Mouse (Mus musculus) right cerebral cortex, adult 18-20 months (tissue): Measurements from ENCODE around the gene Xrn2.

Experiments used
- DNase-seq: peaks from one replicate; pipeline ENCODE4 v3.0.0; 2022; ENCODE audit warnings: mixed read lengths

The Xrn2 gene

DNA sequence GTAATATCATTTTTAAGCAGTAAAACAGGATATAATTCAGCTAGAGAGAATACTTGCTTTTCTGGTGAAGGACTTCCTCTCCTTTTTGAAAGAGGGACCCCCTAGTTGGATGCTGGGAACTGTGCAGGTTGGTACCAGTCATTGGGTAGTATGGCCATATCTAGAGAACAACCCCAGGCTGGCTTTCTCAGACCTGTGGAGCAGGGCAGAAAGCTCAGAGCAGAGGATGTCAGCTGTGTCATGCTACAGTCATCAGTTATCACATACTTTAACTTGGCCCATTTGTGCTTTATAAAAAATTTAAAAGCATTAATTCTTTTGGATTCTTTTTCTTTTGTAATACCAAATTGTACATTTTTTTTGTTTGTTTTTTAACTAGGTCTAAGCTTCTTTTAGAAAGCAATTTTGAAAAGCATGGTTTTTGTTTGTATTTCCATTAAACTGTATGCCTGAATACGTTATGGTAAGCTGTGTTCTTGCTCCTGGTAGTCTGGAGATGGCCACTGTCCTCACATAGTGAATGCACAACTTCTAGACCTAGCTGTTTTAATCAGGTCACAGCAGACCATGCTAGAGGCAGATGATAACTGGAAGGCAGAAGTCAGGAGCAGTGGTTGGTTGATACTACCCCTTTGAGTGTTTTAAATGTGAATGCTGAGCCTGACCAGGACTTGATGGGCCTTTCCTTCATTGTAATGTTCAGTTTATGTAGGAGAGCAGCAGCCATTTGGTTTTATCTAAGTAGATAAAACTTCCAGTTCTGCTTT lies 54.9 kb downstream of the Xrn2 start:
- no peak for DNase-seq

DNA sequence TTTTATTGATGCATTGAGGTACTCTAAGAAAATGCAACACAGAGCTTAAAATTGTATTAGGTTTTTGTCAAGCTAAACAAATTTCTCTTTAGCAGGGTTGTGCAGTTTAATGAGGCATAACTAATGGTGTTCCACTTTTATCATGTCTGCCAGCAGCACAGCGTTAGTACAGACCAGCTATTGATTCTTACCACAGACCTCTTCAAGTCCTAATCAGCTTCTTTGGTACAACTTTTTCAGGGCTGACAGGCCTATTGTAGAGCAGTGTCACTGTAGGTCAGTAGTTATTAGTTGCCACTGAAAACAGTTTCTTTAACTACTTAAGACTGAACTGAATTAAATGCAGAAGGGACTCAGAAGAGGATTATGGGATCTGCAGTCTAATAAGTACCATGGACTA lies 56.3 kb downstream of the Xrn2 start:
- no peak for DNase-seq

DNA sequence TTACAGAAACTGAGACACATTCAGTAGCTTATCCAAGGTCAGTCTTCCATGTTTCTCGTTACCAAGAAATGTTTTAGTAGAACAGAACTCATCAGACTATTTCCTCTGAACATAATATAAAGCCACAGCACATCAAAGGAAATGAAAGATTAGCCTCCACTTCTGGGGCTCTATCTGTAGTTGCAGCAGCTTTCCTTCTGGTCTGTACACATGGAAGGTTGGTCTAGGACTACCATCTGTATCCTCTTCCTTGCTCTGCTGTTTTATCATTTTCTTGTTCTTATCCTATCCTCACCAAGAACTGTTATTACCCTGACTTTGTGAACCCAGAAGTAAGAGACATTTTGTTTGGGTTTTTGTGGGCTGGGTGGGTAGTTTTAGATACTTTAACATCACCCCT lies 57.5 kb downstream of the Xrn2 start:
- no peak for DNase-seq

DNA sequence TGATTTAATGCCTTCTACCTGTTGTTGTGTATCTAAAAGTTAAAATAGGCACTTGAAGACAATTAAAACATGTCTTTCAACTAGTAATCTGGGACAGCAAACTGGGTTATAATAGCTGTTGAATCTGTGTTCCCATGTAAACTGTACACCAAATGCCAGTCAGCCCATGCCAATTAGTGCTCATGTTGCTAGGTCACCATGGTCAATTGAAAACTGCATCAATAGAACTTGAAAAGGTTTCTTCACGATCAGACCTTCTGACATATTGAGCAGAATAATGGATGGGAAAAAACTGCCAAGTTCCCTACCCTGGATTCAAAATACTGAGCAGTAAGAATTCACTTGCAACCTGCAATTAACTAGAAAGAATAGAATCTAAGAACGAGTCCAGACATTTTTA lies 61.2 kb downstream of the Xrn2 start:
- DNase-seq, result no peak

DNA sequence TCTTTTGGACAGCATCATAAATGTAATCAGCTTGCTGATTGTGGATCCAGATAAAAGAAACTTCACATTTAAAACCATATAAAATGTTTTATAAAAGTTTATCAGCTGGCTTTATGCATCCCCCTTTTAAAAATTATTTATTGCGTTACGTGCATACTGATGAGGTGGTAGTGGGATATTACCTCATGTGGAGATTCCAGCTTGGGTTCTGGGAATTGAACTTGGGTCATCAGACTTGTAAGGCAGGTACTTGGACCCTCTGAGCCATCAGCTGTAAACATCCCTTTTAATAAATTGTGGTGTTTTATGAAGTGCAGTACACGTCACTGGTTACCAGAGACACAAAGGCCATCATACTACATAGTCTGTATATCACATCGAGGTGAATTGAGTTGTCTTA lies 61.6 kb downstream of the Xrn2 start:
- no peak for DNase-seq

DNA sequence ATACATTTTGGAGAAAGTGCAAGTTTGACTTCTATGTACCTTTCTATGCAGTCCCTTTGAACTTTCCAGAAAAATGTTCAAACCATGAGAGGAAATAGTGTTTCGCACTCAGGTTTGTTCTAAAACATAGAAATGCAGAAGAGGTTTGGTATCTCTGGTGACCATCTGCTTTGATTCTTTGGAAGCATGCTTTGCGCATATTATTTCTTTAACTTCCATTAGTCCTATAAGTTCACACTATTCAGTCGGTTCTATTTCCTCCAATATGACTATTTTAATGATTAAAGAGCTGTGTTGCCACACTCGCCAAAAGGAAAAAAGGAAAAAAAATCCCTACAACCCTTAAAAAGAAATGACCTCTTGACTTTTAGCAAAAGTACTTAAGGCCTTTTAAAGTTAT lies 69.6 kb downstream of the Xrn2 start:
- DNase-seq, result no peak

DNA sequence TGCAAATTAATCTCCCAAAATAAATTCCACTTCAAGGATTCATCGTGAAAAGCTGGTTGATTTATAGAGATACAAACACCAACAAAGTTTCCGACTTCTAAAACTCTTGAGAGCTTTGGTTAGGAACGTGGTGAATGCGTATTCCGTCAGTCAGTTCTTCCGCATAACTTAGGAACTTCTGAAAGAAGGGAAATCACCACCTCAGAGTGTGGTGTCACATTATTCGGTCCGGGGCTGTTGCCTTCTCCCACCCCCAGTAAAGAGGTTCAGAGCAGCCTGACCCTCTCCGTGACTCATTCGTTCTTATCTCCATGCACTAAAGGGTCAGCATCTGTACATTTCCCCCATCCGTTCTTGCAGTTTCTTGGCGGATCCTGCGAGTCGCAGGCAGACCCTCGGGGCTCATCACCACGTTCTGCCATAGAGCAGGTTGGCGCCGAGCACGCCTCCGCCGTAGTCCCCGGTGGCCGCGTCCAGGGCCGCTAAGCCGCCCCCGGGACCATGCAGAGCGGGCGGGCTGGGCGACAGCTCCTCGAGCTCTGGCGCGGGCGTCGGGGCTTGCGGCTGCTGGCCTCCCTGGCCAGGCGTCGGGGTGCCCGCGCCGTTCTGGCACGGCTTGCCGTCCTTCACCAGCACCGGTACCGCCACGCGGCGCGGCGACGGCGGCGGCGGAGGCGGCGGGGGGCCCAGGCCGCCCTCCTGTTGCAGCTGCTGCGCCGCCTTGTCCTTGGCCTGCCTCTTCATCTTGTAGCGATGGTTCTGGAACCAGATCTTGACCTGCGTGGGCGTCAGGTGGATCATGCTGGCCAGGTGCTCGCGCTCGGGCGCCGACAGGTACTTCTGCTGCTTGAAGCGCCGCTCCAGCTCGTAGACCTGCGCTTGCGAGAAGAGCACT lies 70.9 kb downstream of the Xrn2 start:
- DNase-seq, result no peak

DNA sequence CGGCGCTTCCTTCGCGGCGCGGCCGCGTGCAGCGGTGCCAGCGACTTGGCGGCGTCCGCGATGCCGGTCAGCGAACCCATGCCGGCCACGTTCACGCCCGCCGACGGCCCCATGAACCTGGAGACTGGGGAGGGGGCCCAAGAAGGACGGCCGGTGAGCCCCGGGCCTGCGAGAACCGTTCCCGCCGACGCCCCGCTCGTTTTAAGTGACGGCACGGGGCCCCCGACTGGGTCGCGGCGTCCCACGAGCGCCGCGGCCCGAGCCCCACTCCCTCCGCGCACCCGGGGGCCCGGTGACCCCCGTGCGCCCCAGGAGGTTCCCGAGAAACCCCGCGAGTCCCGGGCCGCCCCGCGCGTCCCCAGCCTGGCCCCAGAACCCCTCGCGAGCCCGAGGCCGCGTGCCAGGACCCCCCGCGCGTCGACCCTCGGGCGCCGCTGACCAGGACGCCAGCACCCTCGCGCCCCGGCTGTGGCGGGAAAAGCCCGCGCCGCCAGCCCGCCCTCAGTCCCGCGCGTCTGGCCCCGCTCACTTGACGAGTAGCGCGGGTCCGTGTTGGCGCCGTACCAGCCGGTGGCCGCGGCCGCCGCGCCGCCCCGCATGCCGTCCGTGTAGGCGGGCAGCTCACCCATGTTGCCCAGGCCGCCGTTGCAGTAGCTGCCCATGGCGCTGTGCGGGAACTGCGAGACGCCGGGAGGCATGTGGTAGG lies 71.7 kb downstream of the Xrn2 start:
- DNase-seq, result no peak

DNA sequence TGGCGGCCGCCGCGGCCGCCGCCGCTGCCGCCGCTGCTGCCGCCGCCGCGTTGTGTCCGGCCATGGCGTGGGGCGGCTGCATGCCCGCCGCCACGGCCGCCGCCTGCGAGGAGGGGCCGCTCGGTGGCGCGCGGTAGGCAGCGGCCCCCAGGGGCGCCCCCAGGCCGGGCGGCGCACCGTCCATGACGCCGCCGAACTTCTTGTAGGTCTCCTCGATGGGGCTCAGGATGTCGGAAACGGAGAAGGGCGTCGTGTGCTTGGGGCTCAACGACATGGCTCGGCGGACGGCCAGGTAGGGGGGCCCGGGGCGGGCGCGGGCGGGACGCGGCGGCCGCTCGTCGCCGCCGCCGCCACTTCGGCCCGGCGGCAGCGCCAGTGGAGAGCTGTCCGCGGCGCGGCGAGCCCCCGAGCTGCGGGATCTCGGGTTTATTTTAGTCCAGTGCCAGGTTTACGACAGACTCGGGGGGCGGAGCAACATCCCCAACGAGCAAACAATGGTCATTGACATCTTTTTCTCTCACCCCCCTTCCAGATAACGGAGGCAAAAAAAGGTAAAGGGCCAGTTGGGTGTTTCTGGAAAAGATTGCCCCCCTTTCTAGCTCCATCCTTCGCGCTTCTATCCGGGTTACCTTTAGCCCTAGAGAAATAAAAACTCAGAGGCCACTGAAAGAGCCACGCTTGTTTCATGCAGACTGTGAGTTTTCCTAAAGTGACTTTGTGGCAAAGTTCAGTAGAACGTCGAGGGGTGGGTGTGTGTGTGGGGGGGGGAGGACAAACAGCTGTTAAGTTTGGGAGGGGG lies 72.5 kb downstream of the Xrn2 start, which contains the start of gene Nkx2-4:
Gene Nkx2-4, minus strand, starts transcription at position 374 of the 799 bp plus-strand sequence.
- no peak for DNase-seq

DNA sequence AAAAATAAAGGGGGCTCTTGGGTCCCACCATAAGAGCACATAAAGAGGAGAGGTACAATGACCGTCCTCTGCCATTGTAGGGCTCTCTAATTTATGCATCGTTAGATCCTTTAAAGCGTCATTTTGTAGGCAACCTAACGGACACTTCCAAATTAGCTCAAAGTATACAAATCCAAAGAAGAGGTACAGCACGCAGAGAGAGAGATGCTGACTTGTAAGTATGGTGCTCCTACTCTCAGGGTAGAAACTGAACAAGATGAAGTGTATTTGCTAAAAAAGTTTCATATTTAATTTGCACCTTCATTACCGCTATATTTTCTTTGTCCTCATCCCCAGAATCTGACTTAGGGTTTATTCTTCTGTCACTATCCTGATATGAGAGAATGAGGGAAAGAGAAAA lies 73.1 kb downstream of the Xrn2 start:
- no peak for DNase-seq

DNA sequence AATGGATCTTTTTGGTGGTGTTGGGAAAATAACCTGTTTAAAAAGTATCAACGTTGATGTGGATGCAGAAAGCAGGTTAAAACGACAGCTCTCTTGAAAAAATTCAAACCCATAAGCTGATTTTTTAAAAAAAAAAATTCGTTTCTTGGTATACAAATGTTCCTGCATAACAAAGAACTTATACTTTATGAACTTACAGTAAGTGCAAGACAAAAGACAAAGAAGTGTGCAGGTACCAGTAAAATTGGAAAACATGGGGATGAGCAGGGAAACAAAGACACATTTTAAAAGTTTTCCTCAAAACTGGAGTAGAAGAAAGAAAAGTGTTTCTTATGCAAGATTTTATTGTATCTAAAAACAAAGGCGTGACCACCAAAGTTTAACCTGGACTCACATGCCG lies 73.6 kb downstream of the Xrn2 start:
- DNase-seq, result no peak

DNA sequence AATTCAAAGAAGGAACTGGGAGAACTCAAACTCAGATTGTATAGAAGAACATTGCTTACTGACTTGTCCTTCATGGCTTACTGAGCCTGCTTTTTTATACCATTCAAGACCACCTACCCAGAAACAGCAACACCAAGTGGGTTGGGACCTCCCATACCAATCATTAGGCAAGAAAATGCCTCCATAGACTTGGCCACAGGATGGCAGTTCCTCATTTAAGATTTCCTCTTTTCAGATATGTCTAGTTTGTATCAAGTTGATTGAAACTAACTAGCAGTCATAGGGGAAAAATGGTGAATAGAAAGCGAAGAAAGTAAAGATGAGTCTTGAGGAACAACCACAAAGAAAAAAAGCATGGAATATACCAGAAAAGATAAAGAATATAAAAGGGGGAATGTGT lies 106.9 kb downstream of the Xrn2 start:
- DNase-seq, result no peak

DNA sequence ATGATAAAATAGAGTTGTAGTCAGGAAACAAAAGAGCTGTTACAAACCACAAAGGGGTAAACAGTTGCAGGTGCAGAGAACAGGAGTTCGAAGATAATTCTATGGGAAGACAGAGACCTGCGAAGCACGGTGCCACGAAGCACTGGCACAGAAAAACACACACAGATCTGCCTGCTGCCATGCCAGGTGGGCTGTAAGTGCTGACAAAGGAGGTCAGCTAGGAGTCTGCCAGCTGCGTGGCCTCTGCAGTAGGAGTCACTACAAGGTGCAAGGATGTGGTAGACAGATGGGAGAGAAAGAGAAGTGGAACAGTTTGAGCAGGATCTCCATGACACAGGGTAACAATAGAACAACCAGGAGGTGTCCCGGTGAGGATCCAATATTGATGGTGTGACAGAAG lies 114.6 kb downstream of the Xrn2 start:
- DNase-seq, result no peak
